Mouse (Mus musculus) heart, embryonic 12.5 days (tissue): ENCODE results near the gene Fv1. TPM values are rescaled to one million over a fixed set of nuclear protein-coding genes. Genes with fewer than 3 reads are reported as not detected.
"Not testable (repeated sequence)": the region's sequence is repeated elsewhere in the genome, so short reads cannot be mapped to it uniquely, and the experiment has no call there.

Experiments
- ATAC-seq: fragments of 200-750 bp; cut with Nextera tagmentation; 2 replicates; pipeline ENCODE4 v1.8.0; 2017; ENCODE audit warnings: moderate TSS enrichment, moderate library complexity; ENCODE audit not compliant: insufficient number of reproducible peaks, low FRiP score
- H3K27ac ChIP-seq: fragments of 300-500 bp; sonication (generic); 2 replicates; pipeline ENCODE4 v1.5.1; 2016; ENCODE audit warnings: mild to moderate bottlenecking, moderate library complexity; ENCODE audit not compliant: poor library complexity, severe bottlenecking
- H3K27me3 ChIP-seq: fragments of 300-500 bp; sonication (generic); replicated peaks from 2 replicates; pipeline ENCODE4 v1.6.1; 2016; ENCODE audit warnings: mild to moderate bottlenecking, moderate library complexity
- H3K36me3 ChIP-seq: fragments of 300-500 bp; sonication (generic); 2 replicates; pipeline ENCODE4 v1.6.1; 2016; ENCODE audit warnings: mild to moderate bottlenecking, moderate library complexity
- H3K4me1 ChIP-seq: fragments of 300-500 bp; sonication (generic); replicated peaks from 2 replicates; pipeline ENCODE4 v1.6.1; 2016; ENCODE audit warnings: mild to moderate bottlenecking
- H3K4me2 ChIP-seq: fragments of 300-500 bp; sonication (generic); 2 replicates; pipeline ENCODE4 v1.6.1; 2016; ENCODE audit warnings: mild to moderate bottlenecking, moderate library complexity
- H3K4me3 ChIP-seq: fragments of 300-500 bp; sonication (generic); 2 replicates; pipeline ENCODE4 v1.5.1; 2016; ENCODE audit warnings: mild to moderate bottlenecking
- H3K9ac ChIP-seq: fragments of 300-500 bp; sonication (generic); 2 replicates; pipeline ENCODE4 v1.6.1; 2016; ENCODE audit warnings: mild to moderate bottlenecking, moderate library complexity
- H3K9me3 ChIP-seq: fragments of 300-500 bp; sonication (generic); replicated peaks from 2 replicates; pipeline ENCODE4 v1.6.1; 2016; ENCODE audit warnings: mild to moderate bottlenecking, moderate library complexity
- WGBS: fragments of 180-500 bp; shearing (Covaris S2); methylation state at CpG from one replicate; pipeline ENCODE4 v1.1.7; 2016; 5-methylcytosine and 5-hydroxymethylcytosine counted together
- polyA plus RNA-seq: library from polyadenylated mRNA; unstranded; fragments of >200 nt; fragmentation: Nextera tagmentation; extraction: Ambion mirVana; gene quantifications from 2 replicates; pipeline ENCODE4 v1.2.1, GENCODE M21; 2016

The Fv1 gene
- polyA plus RNA-seq, 1 experiment from 2014 or later, result 9.1 TPM

- Histone ChIP-seq H3K4me3 (no peak overlapping the region), H3K9me3 (no peaks in the 10 kb centered on the region), H3K4me2 (no peak overlapping the region), H3K9ac (no peak overlapping the region), H3K4me1 (peaks cover 23% of the 10 kb centered on the region), H3K27ac (no peak overlapping the region), H3K27me3 (no peaks in the 10 kb centered on the region), H3K36me3 (peaks cover 52% of the 10 kb centered on the region)
- ATAC-seq, result no peak
- WGBS, result 95% methylated on average over 9 of the region's 9 CpGs
Observed at GRCm38 (mm10) chr4:147866056-147866455, 2.7 kb upstream of the Fv1 start.

DNA sequence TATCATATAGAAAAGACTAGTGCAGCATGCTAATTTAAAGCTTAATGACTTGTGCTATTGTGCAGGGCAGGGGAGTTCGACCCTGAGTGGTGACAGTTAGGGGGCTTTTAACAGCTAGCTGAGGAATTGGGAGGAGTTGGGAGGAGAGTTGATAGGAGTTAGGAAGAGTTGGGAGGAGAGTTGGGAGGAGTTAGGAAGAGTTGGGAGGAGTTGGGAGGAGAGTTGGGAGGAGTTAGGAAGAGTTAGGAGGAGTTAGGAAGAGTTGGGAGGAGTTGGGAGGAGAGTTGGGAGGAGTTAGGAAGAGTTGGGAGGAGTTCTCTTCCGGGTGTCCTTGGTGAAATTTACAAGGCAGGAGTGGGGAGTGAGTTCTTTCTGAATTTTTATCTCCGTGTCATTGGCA, 2.0 kb upstream of the Fv1 start:
- not testable (repeated sequence) for H3K9ac ChIP-seq, ATAC-seq, H3K27ac ChIP-seq, H3K9me3 ChIP-seq, H3K27me3 ChIP-seq
- Histone ChIP-seq H3K36me3 (peaks cover 49% of the 10 kb centered on the region), H3K4me3 (0 out of 2 replicates have a peak overlapping the region, but pooled peaks have one; percentile 74), H3K4me1 (peaks cover 23% of the 10 kb centered on the region), H3K4me2 (peak overlapping the region; percentile 71; the same call in 1 of the 2 replicates)
- 44% methylated on average over 3 of the region's 3 CpGs for WGBS

DNA sequence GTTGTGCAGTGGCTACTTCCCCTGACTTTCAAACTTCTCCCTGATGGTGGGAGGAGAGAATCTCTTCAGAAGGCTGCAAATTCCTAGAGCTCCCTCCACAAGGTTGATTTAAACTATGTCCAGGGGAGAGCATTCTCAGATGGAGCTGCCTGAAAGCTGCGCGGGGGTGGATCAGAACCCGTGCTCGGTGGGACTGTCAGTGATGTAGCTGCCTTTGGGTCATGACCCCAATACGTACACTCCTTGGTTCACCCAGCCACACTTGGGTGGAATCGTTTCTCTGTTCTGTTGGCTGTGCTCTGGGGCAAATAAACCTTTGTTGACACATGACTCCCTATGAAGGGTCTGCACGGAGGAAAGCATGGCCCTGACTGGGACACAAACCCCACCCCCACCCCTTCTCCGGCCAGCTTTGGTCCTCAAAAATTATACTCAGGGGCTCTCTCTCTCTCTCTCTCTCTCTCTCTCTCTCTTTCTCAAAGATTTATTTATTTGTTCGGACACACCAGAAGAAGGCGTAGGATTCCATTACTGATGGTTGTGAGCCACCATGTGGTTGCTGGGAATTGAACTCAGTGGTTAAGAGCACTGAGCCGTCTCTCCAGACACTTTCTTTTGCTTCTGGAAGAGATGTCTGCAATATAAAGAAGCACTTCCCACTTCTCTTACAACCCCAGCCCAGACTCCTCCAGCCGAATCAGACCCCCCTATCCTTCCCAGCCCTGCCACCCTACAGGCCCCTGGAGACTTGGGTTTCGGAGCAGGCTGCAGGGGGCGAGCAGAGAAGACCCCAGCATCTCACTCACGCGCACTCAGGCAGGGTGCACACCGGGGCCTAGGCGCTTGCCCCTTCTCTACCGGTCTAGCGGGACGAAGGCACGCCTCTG, 973 bp upstream of the Fv1 start:
- Histone ChIP-seq H3K9ac (peak overlapping the region; percentile 77), H3K4me1 (peaks cover 23% of the 10 kb centered on the region), H3K4me2 (peak overlapping the region; percentile 71), H3K36me3 (peaks cover 49% of the 10 kb centered on the region), H3K27me3 (no peaks in the 10 kb centered on the region), H3K9me3 (no peaks in the 10 kb centered on the region), H3K4me3 (peak overlapping the region; percentile 74), H3K27ac (peak overlapping the region; percentile 67)
- 7% methylated on average over 22 of the region's 22 CpGs for WGBS
- no peak; the same call in 1 of the 2 replicates for ATAC-seq

DNA sequence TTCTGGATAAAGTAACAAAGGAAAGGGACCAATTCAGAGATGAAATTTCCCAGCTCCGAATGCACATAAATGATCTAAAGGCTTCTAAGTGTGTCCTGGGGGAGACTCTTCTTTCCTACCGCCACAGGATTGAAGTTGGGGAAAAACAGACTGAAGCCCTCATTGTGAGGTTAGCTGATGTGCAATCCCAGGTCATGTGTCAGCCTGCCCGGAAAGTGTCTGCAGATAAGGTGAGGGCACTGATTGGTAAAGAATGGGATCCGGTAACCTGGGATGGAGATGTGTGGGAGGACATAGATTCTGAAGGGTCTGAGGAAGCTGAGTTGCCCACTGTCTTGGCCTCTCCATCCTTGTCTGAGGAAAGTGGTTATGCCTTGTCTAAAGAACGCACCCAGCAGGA, 459 bp downstream of the Fv1 start:
- peaks cover 50% of the 10 kb centered on the region for H3K36me3 ChIP-seq
- H3K9me3 ChIP-seq, result no peaks in the 10 kb centered on the region
- H3K27ac ChIP-seq, result peak overlapping the region; percentile 73; the same call in 1 of the 2 replicates
- no peak for ATAC-seq
- H3K4me1 ChIP-seq, result peaks cover 23% of the 10 kb centered on the region
- peak overlapping the region; percentile 73 for H3K9ac ChIP-seq
- peak overlapping the region; percentile 84 for H3K4me2 ChIP-seq
- H3K4me3 ChIP-seq, result peak overlapping the region; percentile 74
- H3K27me3 ChIP-seq, result no peaks in the 10 kb centered on the region
- WGBS, result 5% methylated on average over 5 of the region's 5 CpGs

DNA sequence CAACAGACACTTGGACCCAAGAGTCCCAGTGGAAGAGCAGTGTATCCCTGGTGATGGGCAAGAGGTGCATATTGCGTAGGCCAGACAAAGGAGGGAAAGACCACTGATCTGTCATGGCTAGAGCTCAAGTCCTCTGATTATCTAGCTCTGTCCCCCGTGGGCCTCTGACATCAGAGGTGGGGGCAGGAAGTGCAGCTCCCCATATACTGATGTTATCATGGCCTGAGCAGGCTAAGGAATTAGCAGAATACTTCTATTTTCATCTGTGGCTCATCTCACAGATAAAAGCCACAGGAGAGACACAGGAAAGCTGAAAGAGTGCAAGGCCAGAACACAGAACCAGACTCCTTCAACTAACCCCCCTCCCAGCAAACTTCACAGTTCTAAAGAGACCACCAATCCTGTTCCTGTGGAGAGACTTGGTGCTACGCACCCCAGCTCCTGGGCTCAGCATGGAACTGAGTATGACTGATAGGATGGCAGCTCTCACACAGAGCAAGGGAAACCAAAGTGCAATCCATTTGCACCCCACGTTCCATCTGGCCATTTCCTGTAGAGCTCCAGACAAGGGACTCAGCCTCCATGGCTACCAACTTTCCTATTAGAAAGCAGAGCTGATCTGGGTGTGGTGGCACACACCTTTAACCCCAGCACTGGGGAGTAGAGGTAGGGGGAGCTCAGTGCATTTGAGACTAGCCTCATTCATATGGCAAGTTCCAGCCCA, 7.2 kb downstream of the Fv1 start:
- WGBS, result 77% methylated on average over 4 of the region's 4 CpGs
- Histone ChIP-seq H3K9ac (no peak overlapping the region), H3K27me3 (no peaks in the 10 kb centered on the region), H3K4me3 (no peak overlapping the region), H3K27ac (no peak overlapping the region), H3K9me3 (no peaks in the 10 kb centered on the region), H3K4me1 (peaks cover 6% of the 10 kb centered on the region), H3K36me3 (peaks cover 95% of the 10 kb centered on the region), H3K4me2 (no peak overlapping the region)
- no peak for ATAC-seq

DNA sequence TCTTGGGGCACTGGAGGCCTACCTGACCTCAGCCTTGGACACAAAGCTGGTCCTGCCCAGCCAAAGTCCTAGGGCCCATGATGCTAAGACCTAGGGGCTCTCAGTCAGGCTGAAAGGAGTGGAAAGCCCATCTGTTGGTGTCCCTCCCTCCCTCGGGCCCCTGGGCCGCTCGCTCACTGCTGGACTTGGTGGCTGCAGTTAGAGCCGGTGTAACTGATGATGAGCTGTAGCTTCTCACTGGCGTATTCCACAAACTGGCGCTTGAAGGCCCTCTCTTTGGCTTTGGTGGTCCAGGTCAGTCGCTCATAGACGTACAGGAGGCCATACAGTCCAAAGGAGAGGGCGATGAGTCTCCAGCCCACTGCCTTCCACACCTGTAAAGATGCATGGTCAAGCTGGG, 9.8 kb downstream of the Fv1 start:
- H3K4me3 ChIP-seq, result no peak overlapping the region
- H3K27ac ChIP-seq, result no peak overlapping the region
- no peaks in the 10 kb centered on the region for H3K9me3 ChIP-seq
- H3K4me2 ChIP-seq, result no peak overlapping the region
- peaks cover 6% of the 10 kb centered on the region for H3K4me1 ChIP-seq
- no peak overlapping the region for H3K9ac ChIP-seq
- no peak for ATAC-seq
- WGBS, result 94% methylated on average over 9 of the region's 9 CpGs
- peaks cover 98% of the 10 kb centered on the region for H3K36me3 ChIP-seq
- no peaks in the 10 kb centered on the region for H3K27me3 ChIP-seq

DNA sequence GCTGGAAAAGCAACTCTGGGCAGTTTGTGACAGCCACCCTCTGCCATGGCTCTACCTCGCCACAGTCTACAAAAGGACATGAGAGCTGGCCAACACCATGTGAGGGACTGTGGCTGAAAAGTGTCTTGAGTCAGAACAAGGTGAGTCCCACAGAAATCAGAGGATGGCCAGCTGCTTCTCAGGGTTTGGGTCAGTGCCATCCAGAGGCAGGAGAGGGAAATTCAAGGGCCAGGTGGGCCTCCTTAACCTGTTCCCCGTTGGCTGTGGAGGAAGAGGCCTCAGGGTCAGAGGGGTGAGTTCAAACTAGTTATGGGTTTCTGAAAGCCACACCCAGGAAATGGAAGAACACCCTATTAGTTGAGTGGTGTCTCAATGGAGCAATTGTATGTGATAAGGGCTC, 10.7 kb downstream of the Fv1 start:
- peaks cover 97% of the 10 kb centered on the region for H3K36me3 ChIP-seq
- H3K27ac ChIP-seq, result no peak overlapping the region
- H3K27me3 ChIP-seq, result no peaks in the 10 kb centered on the region
- no peak overlapping the region for H3K4me2 ChIP-seq
- H3K9ac ChIP-seq, result no peak overlapping the region
- H3K9me3 ChIP-seq, result no peaks in the 10 kb centered on the region
- peaks cover 6% of the 10 kb centered on the region for H3K4me1 ChIP-seq
- no peak for ATAC-seq
- no peak overlapping the region for H3K4me3 ChIP-seq
- 67% methylated on average over 2 of the region's 2 CpGs for WGBS

- H3K4me2 ChIP-seq, result no peak overlapping the region
- H3K36me3 ChIP-seq, result peaks cover 96% of the 10 kb centered on the region
- H3K9me3 ChIP-seq, result no peaks in the 10 kb centered on the region
- H3K4me3 ChIP-seq, result no peak overlapping the region
- 43% methylated on average over 5 of the region's 5 CpGs for WGBS
- H3K4me1 ChIP-seq, result peaks cover 6% of the 10 kb centered on the region
- H3K27ac ChIP-seq, result no peak overlapping the region
- no peak overlapping the region for H3K9ac ChIP-seq
- no peaks in the 10 kb centered on the region for H3K27me3 ChIP-seq
- ATAC-seq, result no peak
Observed at GRCm38 (mm10) chr4:147879865-147880264, 11.1 kb downstream of the Fv1 start.

DNA sequence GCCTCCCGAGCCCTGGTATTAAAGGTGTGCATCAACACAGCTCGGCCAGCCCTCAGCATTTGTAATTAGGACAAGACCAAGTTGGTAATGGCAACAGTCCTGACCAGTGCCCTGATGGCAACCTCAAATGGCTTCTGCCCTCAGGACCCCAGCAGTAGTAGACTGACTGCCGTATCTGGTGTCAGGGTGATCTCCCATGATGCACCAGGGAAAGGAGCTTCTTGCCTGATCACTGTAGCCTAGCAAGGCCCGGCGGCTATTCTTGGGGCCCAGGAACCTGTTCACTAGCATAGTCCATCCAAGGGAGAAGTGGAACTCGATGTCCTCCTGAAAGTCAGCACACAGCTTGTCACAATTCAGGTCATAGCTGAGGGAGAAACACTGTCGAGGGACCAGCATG, 13.0 kb downstream of the Fv1 start:
- Histone ChIP-seq H3K4me2 (no peak overlapping the region), H3K4me3 (no peak overlapping the region), H3K9me3 (no peaks in the 10 kb centered on the region), H3K27ac (no peak overlapping the region), H3K9ac (no peak overlapping the region), H3K4me1 (peaks cover 6% of the 10 kb centered on the region), H3K27me3 (no peaks in the 10 kb centered on the region), H3K36me3 (peaks cover 96% of the 10 kb centered on the region)
- no peak for ATAC-seq
- 90% methylated on average over 7 of the region's 7 CpGs for WGBS

GRCm38 (mm10) chr4:147883041-147883440, 14.3 kb downstream of the Fv1 start:
- Histone ChIP-seq H3K4me2 (no peak overlapping the region), H3K4me1 (peaks cover 6% of the 10 kb centered on the region), H3K36me3 (peaks cover 97% of the 10 kb centered on the region), H3K27me3 (no peaks in the 10 kb centered on the region), H3K9ac (no peak overlapping the region), H3K4me3 (no peak overlapping the region), H3K9me3 (no peaks in the 10 kb centered on the region), H3K27ac (no peak overlapping the region)
- 68% methylated on average over 6 of the region's 6 CpGs for WGBS
- ATAC-seq, result no peak

DNA sequence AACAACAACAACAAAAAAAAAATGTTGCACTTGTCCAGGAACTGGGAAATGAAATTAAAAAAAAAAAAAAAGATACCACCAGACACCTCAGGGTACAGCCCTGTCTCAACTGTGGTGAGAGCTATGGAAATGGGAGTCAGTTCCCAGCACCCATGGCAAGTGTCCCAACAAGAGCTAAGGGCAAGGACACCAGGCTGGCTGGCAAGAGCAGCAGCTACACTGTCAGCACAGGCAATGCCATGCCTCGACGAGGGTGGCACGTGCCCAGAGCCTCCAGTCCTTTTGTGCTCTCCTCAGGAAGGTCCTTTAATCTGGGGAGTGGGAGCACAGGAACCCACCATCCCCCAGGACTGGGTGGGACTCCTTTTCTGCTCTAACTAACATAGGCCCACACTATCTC, 15.4 kb downstream of the Fv1 start:
- Histone ChIP-seq H3K27ac (no peak overlapping the region), H3K4me2 (no peak overlapping the region), H3K9me3 (no peaks in the 10 kb centered on the region), H3K27me3 (no peaks in the 10 kb centered on the region), H3K4me3 (no peak overlapping the region), H3K4me1 (peaks cover 6% of the 10 kb centered on the region), H3K9ac (no peak overlapping the region), H3K36me3 (peaks cover 97% of the 10 kb centered on the region)
- WGBS, result 89% methylated on average over 3 of the region's 3 CpGs
- no peak for ATAC-seq
